Mouse (Mus musculus): ENCODE results near the gene Oit1. TPM values are rescaled to one million over a fixed set of nuclear protein-coding genes. Genes with fewer than 3 reads are reported as not detected.

Gene Oit1
- polyA plus RNA-seq (2014; fragmentation: Illumina TruSeq; extraction: RNeasy Lipid Tissue Mini Kit (QIAGEN cat#74804); ENCODE audit: low read depth, low replicate concordance) = 1.9 TPM

GRCm38 (mm10) chr14:8378685-8379313, at the start of gene Oit1:
TSS of gene Oit1 (minus strand) at chr14:8378754.

GRCm38 (mm10) chr14:8317194-8318097, 61.1 kb downstream of the Oit1 start, which contains the start of gene Fam107a:
TSS of gene Fam107a (minus strand) at chr14:8318023.

Other genes with a start within 250 kb of the Oit1 start
- gene Pdhb, start 205.7 kb downstream of the Oit1 start, polyA plus RNA-seq (2014; fragmentation: Illumina TruSeq; extraction: RNeasy Lipid Tissue Mini Kit (QIAGEN cat#74804); ENCODE audit: low read depth, low replicate concordance) = 123 TPM
- gene Kctd6, start 164.6 kb downstream of the Oit1 start, polyA plus RNA-seq (2014; fragmentation: Illumina TruSeq; extraction: RNeasy Lipid Tissue Mini Kit (QIAGEN cat#74804); ENCODE audit: low read depth, low replicate concordance) = 16.3 TPM
- 0.63 TPM for gene Acox2, start 119.4 kb downstream of the Oit1 start, polyA plus RNA-seq (2014; fragmentation: Illumina TruSeq; extraction: RNeasy Lipid Tissue Mini Kit (QIAGEN cat#74804); ENCODE audit: low read depth, low replicate concordance)
- 6.8 TPM for gene Fam107a, start 60.7 kb downstream of the Oit1 start, polyA plus RNA-seq (2014; fragmentation: Illumina TruSeq; extraction: RNeasy Lipid Tissue Mini Kit (QIAGEN cat#74804); ENCODE audit: low read depth, low replicate concordance)

All from adipose tissue, adult 10 weeks (tissue).